Mouse (Mus musculus): ENCODE data around the gene Gcnt1. TPM values are rescaled to one million over a fixed set of nuclear protein-coding genes. Genes with fewer than 3 reads are reported as not detected.

Gcnt1 gene
- polyA plus RNA-seq, 1 experiment from 2014 or later = 8.0 TPM

DNA sequence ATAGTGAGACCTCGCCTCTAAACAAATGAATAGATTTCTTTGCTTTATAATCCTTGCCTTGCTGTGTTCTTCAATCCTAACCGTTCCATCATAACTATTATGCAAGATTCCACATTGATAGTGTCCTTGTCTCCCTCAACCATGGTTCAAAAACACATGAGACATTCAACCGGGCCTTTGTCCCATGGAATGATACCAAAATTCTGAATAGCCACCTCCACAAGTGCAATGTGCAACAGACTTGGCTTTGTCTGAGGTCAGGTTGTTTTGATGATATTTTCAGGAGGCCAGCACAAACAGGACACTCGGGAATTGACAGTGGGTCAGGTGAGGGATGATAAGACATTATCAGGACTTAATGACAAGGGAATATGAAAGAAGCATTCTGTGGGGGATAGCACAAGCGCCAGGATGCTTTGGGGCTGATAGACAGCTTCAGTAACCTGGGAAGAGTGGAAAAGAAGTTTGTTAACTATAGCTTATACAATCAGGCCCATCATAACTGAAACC is 59.9 kb downstream of the Gcnt1 start:
- DNase-seq (ENCODE audit: low spot score) (no peak), ATAC-seq (ENCODE audit: low FRiP score) (no peak)
- Histone ChIP-seq H3K9ac (ENCODE audit: low read depth, low read length) (no peak overlapping the region), H3K27me3 (ENCODE audit: control insufficient read depth, insufficient read depth, low read length) (no peaks in the 10 kb centered on the region), H3K27ac (ENCODE audit: low read depth, low read length) (no peak overlapping the region), H3K36me3 (ENCODE audit: control insufficient read depth, insufficient read depth, low read length) (no peaks in the 10 kb centered on the region), H3K4me3 (ENCODE audit: low read depth, low read length) (no peak overlapping the region), H3K9me3 (ENCODE audit: control insufficient read depth, low read length) (no peaks in the 10 kb centered on the region), H3K4me1 (replicated peaks; ENCODE audit: control insufficient read depth, insufficient read depth, low read length) (no peaks in the 10 kb centered on the region), H3K4me2 (replicated peaks; ENCODE audit: low read depth, low read length) (no peak overlapping the region)
- WGBS = 88% methylated on average over 5 of the region's 5 CpGs

DNA sequence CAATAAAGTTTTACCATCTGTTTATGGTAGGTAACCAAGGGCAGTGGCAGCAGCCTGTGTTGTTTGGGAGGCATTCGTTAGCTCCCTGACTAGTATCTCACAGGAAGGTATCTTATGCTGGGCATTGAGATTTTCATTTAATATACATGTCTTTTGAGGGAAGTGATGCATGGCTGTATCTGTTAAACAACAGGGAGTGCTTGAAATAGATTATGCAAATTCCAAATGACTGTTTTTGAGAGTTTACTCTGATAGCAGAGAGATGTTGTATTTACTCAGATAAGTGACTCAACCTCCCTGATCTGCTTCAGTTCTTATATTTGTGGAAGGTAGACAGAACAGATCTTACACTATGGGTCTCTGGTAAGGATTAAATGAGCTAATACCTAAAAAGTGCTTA is 61.1 kb downstream of the Gcnt1 start:
- WGBS = 92% methylated on average over 1 of the region's 1 CpGs
- H3K9me3 ChIP-seq (ENCODE audit: control insufficient read depth, low read length) = no peaks in the 10 kb centered on the region
- no peak overlapping the region for H3K9ac ChIP-seq (ENCODE audit: low read depth, low read length)
- DNase-seq (ENCODE audit: low spot score) (no peak), ATAC-seq (ENCODE audit: low FRiP score) (no peak)
- no peak overlapping the region for H3K4me2 ChIP-seq (replicated peaks; ENCODE audit: low read depth, low read length)
- H3K4me3 ChIP-seq (ENCODE audit: low read depth, low read length) = no peak overlapping the region
- no peak overlapping the region for H3K27ac ChIP-seq (ENCODE audit: low read depth, low read length)
- H3K27me3 ChIP-seq (ENCODE audit: control insufficient read depth, insufficient read depth, low read length) = no peaks in the 10 kb centered on the region
- H3K36me3 ChIP-seq (ENCODE audit: control insufficient read depth, insufficient read depth, low read length) = no peaks in the 10 kb centered on the region
- no peaks in the 10 kb centered on the region for H3K4me1 ChIP-seq (replicated peaks; ENCODE audit: control insufficient read depth, insufficient read depth, low read length)

DNA sequence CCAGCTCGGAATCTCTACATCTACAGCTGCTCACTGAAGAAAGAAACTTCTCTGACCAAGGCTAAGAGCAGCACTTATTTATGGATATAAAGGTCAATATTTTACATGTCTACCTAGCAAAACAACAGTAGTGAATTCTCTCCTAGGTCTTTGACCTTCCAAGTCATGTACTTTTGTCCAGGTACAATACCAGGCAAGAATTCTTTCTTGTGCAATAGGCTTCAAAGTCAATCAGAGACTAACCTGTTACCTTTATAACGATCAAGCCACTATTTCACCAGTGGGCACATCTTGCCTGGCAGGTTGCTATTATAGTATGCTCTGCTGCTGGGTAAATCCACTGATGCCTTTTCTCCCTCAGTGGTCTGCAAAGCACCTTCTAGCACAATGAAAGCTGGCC is 61.6 kb downstream of the Gcnt1 start:
- no peaks in the 10 kb centered on the region for H3K36me3 ChIP-seq (ENCODE audit: control insufficient read depth, insufficient read depth, low read length)
- H3K9me3 ChIP-seq (ENCODE audit: control insufficient read depth, low read length) = no peaks in the 10 kb centered on the region
- H3K9ac ChIP-seq (ENCODE audit: low read depth, low read length) = no peak overlapping the region
- no peak overlapping the region for H3K27ac ChIP-seq (ENCODE audit: low read depth, low read length)
- no peak for DNase-seq (ENCODE audit: low spot score)
- H3K27me3 ChIP-seq (ENCODE audit: control insufficient read depth, insufficient read depth, low read length) = no peaks in the 10 kb centered on the region
- WGBS = 90% methylated on average over 2 of the region's 2 CpGs
- no peak overlapping the region for H3K4me2 ChIP-seq (replicated peaks; ENCODE audit: low read depth, low read length)
- H3K4me1 ChIP-seq (replicated peaks; ENCODE audit: control insufficient read depth, insufficient read depth, low read length) = no peaks in the 10 kb centered on the region
- no peak for ATAC-seq (ENCODE audit: low FRiP score)
- no peak overlapping the region for H3K4me3 ChIP-seq (ENCODE audit: low read depth, low read length)

DNA sequence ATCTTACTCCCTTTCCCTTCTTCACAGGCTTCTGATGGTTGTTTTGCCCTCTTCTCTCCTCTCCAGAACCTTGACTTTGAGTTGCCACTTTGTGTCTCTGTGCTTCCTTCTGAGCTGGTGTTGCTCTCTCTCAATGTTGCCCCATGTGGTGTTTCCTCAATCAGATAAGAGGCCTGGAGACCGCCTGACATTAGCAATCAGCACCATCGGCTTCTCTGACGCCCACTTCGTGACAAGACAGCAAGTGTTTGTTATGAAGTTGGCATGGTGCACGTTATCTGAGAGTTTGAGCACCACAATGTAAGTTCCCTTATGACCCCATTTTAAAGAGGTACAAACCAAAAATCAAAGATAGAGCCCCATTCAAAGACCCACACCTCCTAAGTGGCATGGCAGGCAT is 76.6 kb downstream of the Gcnt1 start:
- H3K27ac ChIP-seq (ENCODE audit: low read depth, low read length) = no peak overlapping the region
- no peaks in the 10 kb centered on the region for H3K9me3 ChIP-seq (ENCODE audit: control insufficient read depth, low read length)
- H3K4me2 ChIP-seq (replicated peaks; ENCODE audit: low read depth, low read length) = no peak overlapping the region
- WGBS = 78% methylated on average over 5 of the region's 5 CpGs
- DNase-seq (ENCODE audit: low spot score) (no peak), ATAC-seq (ENCODE audit: low FRiP score) (no peak)
- no peaks in the 10 kb centered on the region for H3K27me3 ChIP-seq (ENCODE audit: control insufficient read depth, insufficient read depth, low read length)
- H3K4me3 ChIP-seq (ENCODE audit: low read depth, low read length) = no peak overlapping the region
- H3K36me3 ChIP-seq (ENCODE audit: control insufficient read depth, insufficient read depth, low read length) = no peaks in the 10 kb centered on the region
- no peaks in the 10 kb centered on the region for H3K4me1 ChIP-seq (replicated peaks; ENCODE audit: control insufficient read depth, insufficient read depth, low read length)
- H3K9ac ChIP-seq (ENCODE audit: low read depth, low read length) = no peak overlapping the region

DNA sequence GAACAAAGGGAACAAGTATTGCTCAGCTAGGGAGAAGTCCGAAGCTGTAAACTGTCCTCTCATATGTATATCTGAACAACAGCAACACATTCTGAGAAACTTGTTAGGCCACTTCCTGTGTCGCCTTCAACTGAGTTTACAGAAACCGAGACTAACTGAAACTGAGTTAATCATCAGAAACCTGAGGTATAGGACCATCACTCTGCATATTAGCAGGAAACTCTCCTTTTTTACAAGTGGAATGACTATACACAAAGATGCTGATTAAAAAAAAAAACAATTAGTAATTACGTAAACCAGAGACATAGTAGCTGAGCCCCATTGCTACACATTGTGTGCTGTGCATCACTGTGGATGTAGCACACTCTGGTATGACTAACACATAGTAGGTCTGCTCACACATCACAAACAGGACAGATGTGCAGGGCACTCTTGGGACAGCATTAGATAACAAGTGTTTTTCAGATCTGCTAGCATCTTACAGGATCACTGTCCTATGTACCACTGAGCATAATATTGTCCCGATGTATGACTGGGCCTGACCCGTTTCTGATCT is 77.4 kb downstream of the Gcnt1 start:
- ATAC-seq (ENCODE audit: low FRiP score) (no peak), DNase-seq (ENCODE audit: low spot score) (no peak)
- Histone ChIP-seq H3K4me2 (replicated peaks; ENCODE audit: low read depth, low read length) (no peak overlapping the region), H3K27me3 (ENCODE audit: control insufficient read depth, insufficient read depth, low read length) (no peaks in the 10 kb centered on the region), H3K27ac (ENCODE audit: low read depth, low read length) (no peak overlapping the region), H3K4me3 (ENCODE audit: low read depth, low read length) (no peak overlapping the region), H3K9ac (ENCODE audit: low read depth, low read length) (no peak overlapping the region), H3K4me1 (replicated peaks; ENCODE audit: control insufficient read depth, insufficient read depth, low read length) (no peaks in the 10 kb centered on the region), H3K36me3 (ENCODE audit: control insufficient read depth, insufficient read depth, low read length) (no peaks in the 10 kb centered on the region), H3K9me3 (ENCODE audit: control insufficient read depth, low read length) (no peaks in the 10 kb centered on the region)
- 88% methylated on average over 6 of the region's 6 CpGs for WGBS

DNA sequence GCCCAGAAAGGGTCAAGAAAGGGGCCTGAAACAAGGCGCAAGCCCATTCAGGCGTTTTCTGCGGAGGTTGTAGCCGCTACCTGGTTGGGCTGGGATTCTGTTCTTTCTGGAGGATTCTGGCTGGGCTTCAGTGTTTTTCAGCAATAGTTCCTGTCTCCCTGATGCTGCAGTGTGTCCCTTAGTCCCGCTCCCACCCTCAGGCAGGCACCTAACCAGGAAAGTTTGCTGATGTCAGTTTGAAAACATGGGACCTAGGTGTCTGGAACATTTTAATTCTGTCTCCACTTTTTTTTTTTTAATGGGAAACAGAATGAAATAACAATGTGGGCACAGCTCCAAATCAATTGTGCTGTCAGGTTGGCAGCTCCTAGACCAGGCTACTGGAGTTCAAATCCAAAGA is 78.5 kb downstream of the Gcnt1 start:
- Histone ChIP-seq H3K4me1 (replicated peaks; ENCODE audit: control insufficient read depth, insufficient read depth, low read length) (no peaks in the 10 kb centered on the region), H3K9ac (ENCODE audit: low read depth, low read length) (no peak overlapping the region), H3K9me3 (ENCODE audit: control insufficient read depth, low read length) (no peaks in the 10 kb centered on the region), H3K4me3 (ENCODE audit: low read depth, low read length) (no peak overlapping the region), H3K27ac (ENCODE audit: low read depth, low read length) (no peak overlapping the region), H3K4me2 (replicated peaks; ENCODE audit: low read depth, low read length) (no peak overlapping the region), H3K36me3 (ENCODE audit: control insufficient read depth, insufficient read depth, low read length) (no peaks in the 10 kb centered on the region), H3K27me3 (ENCODE audit: control insufficient read depth, insufficient read depth, low read length) (no peaks in the 10 kb centered on the region)
- ATAC-seq (ENCODE audit: low FRiP score) = no peak
- no peak for DNase-seq (ENCODE audit: low spot score)
- 85% methylated on average over 5 of the region's 5 CpGs for WGBS

DNA sequence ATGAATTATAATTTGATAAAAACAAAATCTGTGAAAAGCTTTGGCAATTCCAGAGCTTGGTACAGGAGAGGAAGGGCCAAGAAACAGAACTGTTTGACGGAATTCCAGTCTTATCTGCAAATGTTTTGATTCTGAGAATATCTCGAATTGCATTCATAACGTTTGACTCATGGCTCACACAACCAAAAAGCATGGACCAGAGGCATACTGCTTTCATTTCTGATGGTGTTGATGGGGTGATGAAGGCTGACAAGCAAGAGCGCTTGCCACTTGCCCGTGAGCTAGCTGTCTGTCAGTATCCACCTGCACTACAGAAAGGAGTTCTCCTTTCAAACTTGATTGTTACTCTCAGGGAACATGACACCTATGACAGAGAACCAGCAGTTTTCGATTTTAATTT is 83.1 kb downstream of the Gcnt1 start:
- Histone ChIP-seq H3K4me2 (replicated peaks; ENCODE audit: low read depth, low read length) (no peak overlapping the region), H3K27me3 (ENCODE audit: control insufficient read depth, insufficient read depth, low read length) (no peaks in the 10 kb centered on the region), H3K36me3 (ENCODE audit: control insufficient read depth, insufficient read depth, low read length) (no peaks in the 10 kb centered on the region), H3K27ac (ENCODE audit: low read depth, low read length) (no peak overlapping the region), H3K9ac (ENCODE audit: low read depth, low read length) (no peak overlapping the region), H3K9me3 (ENCODE audit: control insufficient read depth, low read length) (no peaks in the 10 kb centered on the region), H3K4me3 (ENCODE audit: low read depth, low read length) (no peak overlapping the region), H3K4me1 (replicated peaks; ENCODE audit: control insufficient read depth, insufficient read depth, low read length) (no peaks in the 10 kb centered on the region)
- no peak for DNase-seq (ENCODE audit: low spot score)
- ATAC-seq (ENCODE audit: low FRiP score) = no peak
- WGBS = 81% methylated on average over 6 of the region's 6 CpGs

DNA sequence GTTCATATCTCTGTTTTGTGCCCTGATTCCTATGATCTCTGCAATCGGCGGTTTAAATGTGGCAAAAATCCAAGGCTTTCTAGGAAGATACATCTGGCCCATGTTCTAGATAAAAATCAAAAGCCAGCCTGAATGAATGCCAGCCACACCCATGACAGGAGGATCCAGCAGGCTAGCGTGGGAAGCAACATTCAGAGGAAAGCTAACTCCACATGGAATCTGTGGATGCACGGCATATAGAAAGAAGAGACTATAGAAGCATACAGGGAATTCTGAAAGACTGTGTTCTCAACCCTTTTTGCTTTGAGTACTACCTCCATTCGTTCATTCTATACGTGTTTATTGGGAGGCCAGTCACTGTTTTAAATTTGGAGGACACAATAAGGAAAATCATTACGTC is 86.6 kb downstream of the Gcnt1 start:
- Histone ChIP-seq H3K36me3 (ENCODE audit: control insufficient read depth, insufficient read depth, low read length) (no peaks in the 10 kb centered on the region), H3K9ac (ENCODE audit: low read depth, low read length) (no peak overlapping the region), H3K9me3 (ENCODE audit: control insufficient read depth, low read length) (no peaks in the 10 kb centered on the region), H3K27me3 (ENCODE audit: control insufficient read depth, insufficient read depth, low read length) (no peaks in the 10 kb centered on the region), H3K27ac (ENCODE audit: low read depth, low read length) (no peak overlapping the region), H3K4me1 (replicated peaks; ENCODE audit: control insufficient read depth, insufficient read depth, low read length) (no peaks in the 10 kb centered on the region), H3K4me3 (ENCODE audit: low read depth, low read length) (no peak overlapping the region), H3K4me2 (replicated peaks; ENCODE audit: low read depth, low read length) (no peak overlapping the region)
- 85% methylated on average over 7 of the region's 7 CpGs for WGBS
- ATAC-seq (ENCODE audit: low FRiP score) (no peak), DNase-seq (ENCODE audit: low spot score) (no peak)

DNA sequence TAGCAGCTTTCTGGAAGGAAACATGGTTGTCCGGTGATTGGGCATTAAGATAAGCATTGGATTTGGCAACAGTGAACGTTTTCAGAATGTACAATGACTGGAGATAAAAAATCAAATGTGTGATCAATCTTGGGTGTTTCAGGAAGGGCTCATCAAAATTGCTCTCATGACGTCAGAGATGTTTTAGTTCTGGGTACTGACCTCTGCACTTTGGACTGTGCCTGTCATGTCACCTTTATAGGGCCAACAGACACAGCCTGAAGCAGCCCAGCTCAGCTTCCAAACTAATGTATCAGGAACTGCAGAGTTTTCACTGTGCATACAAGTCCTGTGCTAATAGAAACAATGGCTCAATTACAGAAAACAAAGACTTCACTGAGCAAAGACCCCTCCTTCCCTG is 89.3 kb downstream of the Gcnt1 start:
- no peaks in the 10 kb centered on the region for H3K9me3 ChIP-seq (ENCODE audit: control insufficient read depth, low read length)
- H3K4me3 ChIP-seq (ENCODE audit: low read depth, low read length) = no peak overlapping the region
- DNase-seq (ENCODE audit: low spot score) (no peak), ATAC-seq (ENCODE audit: low FRiP score) (no peak)
- no peaks in the 10 kb centered on the region for H3K4me1 ChIP-seq (replicated peaks; ENCODE audit: control insufficient read depth, insufficient read depth, low read length)
- H3K4me2 ChIP-seq (replicated peaks; ENCODE audit: low read depth, low read length) = no peak overlapping the region
- WGBS = 77% methylated on average over 3 of the region's 3 CpGs
- no peak overlapping the region for H3K27ac ChIP-seq (ENCODE audit: low read depth, low read length)
- H3K27me3 ChIP-seq (ENCODE audit: control insufficient read depth, insufficient read depth, low read length) = no peaks in the 10 kb centered on the region
- no peaks in the 10 kb centered on the region for H3K36me3 ChIP-seq (ENCODE audit: control insufficient read depth, insufficient read depth, low read length)
- H3K9ac ChIP-seq (ENCODE audit: low read depth, low read length) = no peak overlapping the region
